Mouse (Mus musculus) brain, embryonic 14.5 days (tissue): ENCODE measurements at regions not wholly inside any gene's neighbourhood (a gene's known extent, or its start where the extent isn't known, plus 50 kb on each side); places are given as distances from the start of the nearest gene placed in this dataset.

Experiments used
- CTCF ChIP-seq: fragments of 200-500 bp; IDR thresholded peaks from 2 replicates; pipeline ENCODE4 v1.5.1; 2012; ENCODE audit warnings: inconsistent platforms, mild to moderate bottlenecking, moderate library complexity, borderline replicate concordance; ENCODE audit not compliant: insufficient read depth, insufficient read length; ENCODE audit errors: extremely low read depth
- POLR2A ChIP-seq: fragments of 200-500 bp; IDR thresholded peaks from 2 replicates; pipeline ENCODE4 v1.6.1; 2012; ENCODE audit warnings: mild to moderate bottlenecking, inconsistent platforms, borderline replicate concordance; ENCODE audit not compliant: poor library complexity, insufficient read depth, insufficient read length, severe bottlenecking; ENCODE audit errors: extremely low read depth

DNA sequence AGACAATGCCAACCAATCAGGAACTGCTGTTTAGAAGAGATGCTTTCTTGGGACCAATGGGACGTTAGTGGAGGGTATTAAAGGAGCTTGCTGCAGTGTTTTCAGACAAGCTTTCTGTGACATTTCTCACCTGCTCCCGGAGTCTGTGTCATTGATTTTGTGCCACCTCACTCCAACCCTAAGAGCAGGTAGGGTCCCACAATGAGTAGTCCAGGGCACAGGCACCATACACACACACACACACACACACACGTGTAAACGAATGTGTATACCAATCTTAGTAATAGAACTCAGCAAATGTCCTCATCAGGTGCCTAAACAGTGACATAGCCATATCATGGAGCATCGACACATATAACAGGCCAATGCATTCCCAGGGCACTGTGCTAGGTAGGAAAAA is 2440.5 kb upstream of the 5930422O12Rik start:
- TF ChIP-seq CTCF = no peak
- TF ChIP-seq POLR2A = no peak
